Mouse (Mus musculus) cerebellum, adult (tissue): ENCODE data around the gene Pagr1b.
A peak's percentile ranks its signal among the peaks of the same experiment; 100 is the strongest.

Experiments
- ATAC-seq: cut with Nextera tagmentation; 2 replicates; pipeline ENCODE4 v1.9.2; 2017; ENCODE audit warnings: mild to moderate bottlenecking, moderate library complexity, mixed read lengths; ENCODE audit not compliant: insufficient number of reproducible peaks, low FRiP score, low TSS enrichment

Gene Pagr1b

DNA sequence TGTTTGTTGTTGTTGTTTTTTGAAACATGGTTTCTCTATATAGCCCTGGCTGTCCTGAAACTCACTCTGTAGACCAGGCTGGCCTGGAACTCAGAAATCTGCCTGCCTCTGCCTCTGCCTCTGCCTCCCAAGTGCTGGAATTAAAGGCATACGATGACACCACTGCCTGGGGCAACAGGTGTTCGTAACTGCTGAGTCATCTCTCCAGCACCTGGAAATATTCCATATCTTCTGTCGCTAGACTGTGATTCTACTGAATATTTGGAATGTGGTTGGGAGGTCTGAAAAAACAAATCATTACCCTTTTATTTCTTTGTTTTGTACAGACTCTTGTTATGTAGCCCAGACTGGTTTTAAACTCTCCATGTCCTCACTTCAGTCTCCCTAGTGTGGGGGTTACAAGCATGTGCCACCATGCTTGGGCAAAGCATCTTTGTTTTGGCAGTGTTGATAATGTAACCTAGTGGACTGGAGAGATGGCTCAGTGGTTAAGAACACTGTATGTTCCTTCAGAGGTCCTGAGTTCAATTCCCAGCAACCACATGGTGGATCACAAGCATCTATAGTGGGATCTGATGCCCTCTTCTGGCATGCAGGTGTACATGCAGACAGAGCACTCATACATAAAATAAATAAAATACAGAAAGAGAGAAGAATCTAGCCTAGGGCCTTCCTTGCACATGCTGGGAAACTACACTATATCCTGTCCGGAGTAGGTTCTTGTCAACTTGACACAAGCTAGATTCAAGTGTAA, 12.0 kb downstream of the Pagr1b start:
- ATAC-seq, result no peak

DNA sequence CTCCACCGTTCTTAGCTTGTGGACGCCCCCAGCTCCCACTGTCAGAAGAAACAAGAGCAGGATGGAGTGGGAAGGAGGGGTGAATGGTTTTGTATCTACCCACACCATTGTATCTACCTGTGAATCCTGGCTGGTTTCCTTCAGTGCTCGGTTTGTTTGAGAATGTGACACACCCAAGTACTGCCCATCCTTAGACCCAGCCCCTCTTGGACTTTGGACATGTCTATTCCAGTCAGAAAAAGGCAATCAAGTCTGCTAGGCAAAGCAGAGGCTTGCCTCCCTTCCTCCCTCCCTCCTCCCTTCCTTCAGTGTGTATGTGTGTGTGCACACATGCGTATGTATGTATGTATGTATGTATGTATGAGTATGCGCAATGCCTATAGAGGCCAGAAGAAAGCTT, 12.7 kb downstream of the Pagr1b start:
- no peak for ATAC-seq

DNA sequence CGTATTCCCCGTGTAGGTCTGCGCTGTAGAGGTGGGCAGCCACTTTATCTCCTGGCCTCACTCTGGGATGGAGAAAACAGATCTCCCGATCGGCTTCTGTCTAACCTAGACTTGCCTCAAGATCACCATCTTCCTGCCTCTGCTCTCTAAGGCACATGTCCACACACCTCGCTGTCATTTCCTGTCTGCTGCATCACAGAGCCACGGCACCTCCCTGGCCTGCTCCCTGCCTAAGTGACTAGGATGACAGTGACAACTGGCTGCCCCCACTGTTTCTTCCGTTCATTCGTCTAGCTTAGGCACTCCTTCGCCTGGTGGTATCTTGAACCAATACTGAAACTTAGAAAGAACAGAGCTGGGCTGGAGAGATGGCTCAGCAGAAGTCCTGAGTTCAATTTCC, 16.7 kb downstream of the Pagr1b start:
- no peak for ATAC-seq

DNA sequence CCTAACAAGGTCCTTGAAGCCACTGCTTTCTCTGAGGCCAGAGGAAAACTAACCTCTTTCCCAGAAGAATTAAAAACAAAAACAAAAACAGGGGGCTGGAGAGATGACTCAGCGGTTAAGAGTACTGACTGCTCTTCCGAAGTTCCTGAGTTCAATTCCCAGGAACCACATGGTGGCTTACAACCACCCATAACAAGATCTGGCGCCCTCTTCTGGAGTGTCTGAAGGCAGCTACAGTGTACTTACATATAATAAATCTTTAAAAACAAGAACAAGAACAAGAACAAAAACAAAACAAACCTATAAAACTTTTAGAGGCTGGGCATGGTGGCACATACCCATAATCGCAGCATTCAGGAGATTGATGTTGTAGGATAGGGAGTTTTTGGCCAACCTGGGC, 19.8 kb downstream of the Pagr1b start:
- no peak for ATAC-seq

DNA sequence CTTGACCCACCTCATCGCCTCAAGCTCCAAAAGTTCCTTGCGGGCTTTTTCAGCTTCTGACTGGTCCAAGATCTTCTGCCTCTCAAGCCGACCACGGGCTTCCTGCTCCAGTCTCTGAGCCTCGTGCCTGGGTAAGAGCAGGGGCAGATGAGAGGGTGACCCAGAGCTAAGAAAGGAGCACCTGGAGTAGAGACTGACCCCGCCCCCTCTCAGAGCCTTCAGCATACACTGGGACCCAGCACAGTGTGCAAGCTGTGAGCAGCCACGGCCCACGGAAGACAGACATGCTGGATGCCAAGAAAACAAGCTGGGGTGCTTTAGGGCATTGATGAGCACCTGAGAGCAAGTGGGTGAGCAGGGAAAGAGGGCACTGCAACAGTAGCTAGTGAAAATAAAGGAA, 27.5 kb downstream of the Pagr1b start:
- no peak for ATAC-seq

DNA sequence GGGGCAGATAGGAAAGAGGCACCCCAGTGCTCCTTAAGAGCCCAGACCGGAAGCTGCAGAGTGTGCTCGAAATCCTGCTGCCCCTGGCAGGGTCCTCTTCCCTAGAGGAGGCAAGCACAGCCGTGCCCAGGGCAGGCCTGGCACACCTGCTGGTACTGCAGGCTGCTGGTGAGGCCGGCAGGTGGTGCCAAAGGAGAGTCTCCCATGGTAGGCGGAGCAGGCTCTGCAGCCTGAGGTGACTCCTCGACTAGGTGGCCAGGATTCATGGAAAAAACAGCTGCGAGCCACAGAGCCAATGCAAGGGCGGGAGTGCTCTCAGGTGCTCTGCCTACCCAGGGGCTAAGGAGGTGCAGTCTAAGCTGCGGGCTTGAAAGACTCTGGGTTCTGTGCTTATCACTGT, 30.0 kb downstream of the Pagr1b start:
- ATAC-seq, result peak; percentile 81

DNA sequence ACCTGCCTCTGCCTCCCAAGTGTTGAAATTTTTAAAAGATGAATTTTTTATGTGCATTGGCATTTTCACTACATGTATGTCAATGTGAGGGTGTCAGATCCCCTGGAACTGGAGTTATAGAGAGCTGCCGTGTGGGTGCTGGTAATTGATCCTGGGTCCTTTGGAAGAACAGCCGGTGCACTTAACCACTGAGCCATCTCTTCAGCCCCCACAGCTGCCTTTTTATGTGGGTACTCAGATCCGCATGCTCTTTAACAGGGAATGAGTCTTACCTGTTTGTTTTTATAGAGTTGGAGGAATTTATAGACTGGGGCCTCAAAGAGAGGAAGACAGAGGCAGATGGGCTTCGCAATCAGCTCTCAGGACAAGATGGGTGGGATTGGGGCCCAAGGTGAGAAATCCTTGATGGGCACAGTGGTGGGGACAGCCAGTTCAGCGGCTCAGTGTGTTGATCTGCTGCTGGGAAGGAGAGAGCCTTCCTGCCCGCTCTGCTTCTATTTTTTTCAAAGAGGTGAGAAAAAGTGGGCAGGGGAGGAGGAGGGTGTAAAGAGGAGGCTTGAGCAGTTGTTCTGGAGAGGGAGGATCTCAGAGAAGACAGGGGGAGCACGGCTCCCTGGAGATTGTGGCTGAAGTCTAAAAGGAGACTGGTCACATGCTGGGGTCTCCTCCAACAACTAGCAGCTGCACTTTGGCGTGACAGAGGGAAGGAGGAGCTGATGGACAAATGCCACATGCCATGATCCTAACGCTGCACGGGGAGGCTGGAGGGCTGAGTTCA, 31.4 kb downstream of the Pagr1b start:
- no peak for ATAC-seq

DNA sequence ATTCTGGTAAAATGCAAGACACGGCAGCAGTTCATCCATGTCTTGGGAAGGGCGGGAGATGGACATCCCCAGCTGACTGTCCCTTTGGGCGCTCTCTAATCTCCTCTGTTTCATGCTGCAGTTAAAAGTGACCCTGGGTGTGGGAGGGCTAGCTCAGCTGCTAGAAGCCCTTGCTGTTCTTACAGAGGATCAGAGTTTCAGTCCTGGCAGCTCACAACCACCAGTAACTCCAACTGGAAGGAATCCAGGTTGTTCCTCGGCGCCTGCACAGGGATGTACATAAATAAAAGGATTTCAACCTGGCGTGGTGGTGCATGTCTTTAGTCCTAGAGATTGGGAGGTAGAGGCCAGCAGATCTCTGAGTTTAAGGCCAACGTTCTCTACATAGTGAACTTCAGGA, 33.2 kb downstream of the Pagr1b start:
- ATAC-seq, result no peak

DNA sequence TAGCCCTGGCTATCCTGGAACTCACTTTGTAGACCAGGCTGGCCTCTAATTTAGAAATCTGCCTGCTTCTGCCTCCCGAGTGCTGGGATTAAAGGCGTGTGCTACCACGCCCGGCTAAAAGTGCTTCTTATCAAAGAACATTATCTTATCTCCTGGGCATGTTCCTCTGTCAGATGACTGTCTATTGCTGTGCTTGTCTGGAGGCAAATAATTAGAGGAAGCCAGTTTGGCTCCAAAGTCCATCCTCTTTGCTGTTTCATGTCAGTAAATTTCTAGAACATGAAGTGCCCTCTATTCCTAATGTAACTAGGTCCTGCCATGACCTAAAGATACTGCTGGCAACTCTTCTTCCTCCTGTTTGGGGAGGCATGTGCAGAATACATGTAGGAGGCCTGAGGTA, 34.2 kb downstream of the Pagr1b start:
- ATAC-seq, result no peak

DNA sequence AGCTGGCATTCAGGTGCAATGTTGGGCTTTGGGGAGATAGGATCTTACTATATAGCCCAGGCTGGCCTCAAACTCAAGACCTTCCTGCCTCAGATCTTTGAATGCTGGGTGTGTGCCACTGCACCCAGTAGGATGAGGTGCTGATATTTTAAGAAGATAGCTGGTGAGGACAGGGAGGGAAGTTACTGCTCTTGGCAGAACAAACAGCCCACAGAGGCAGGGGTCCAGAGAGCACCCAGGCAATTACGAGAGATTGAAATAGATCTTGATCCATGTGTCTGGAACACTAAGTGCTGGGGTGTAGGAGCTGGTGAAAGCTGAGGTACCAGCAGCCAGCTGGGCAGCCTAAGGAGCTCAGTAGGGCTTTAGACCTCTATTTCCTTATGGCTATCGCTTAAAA, 34.7 kb downstream of the Pagr1b start:
- ATAC-seq, result no peak

DNA sequence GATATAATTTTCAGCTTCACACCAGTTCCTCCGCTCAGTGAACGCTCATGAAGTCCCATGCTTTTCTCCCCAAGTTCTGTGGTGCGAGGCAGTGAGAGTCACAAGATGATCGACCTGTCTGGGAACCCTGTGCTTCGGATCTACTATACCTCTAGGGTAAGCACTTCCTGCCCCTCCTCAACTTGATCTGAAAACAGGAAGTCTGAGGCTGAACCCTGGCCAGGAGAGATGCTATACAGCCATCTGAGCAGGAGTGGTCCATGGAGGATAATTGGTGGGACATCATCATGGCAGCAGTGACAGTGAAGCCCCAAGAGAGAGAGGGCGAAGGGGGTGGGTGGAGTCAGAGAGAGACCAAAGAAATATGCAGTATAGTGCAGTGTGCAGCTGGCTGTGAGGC, 37.4 kb downstream of the Pagr1b start:
- no peak for ATAC-seq

DNA sequence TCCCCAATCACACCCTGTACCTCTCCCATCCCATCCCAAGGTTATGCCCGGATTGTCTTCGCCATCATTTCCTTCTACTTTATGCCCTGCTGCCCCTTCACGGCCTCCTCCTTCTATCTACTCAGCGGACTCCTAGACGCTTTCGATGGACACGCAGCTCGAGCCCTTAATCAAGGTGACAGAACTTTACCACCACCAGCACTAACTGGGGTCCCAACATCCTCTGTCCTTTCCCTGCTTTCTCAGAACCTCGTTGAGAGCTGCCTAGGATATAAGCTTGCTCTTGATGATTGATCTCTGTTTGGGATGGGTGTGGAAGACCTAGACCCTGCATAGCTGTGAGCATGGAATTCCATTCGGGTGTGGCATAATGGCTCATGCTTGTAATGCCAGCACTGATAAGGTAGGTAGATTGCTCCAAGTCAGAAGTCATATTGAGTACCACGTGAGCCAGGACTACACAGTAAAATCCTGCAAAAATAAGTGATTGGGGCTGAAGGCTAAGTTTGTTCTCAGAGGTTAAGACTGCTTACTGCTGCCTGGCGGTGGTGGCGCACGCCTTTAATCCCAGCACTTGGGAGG, 39.3 kb downstream of the Pagr1b start:
- no peak for ATAC-seq

DNA sequence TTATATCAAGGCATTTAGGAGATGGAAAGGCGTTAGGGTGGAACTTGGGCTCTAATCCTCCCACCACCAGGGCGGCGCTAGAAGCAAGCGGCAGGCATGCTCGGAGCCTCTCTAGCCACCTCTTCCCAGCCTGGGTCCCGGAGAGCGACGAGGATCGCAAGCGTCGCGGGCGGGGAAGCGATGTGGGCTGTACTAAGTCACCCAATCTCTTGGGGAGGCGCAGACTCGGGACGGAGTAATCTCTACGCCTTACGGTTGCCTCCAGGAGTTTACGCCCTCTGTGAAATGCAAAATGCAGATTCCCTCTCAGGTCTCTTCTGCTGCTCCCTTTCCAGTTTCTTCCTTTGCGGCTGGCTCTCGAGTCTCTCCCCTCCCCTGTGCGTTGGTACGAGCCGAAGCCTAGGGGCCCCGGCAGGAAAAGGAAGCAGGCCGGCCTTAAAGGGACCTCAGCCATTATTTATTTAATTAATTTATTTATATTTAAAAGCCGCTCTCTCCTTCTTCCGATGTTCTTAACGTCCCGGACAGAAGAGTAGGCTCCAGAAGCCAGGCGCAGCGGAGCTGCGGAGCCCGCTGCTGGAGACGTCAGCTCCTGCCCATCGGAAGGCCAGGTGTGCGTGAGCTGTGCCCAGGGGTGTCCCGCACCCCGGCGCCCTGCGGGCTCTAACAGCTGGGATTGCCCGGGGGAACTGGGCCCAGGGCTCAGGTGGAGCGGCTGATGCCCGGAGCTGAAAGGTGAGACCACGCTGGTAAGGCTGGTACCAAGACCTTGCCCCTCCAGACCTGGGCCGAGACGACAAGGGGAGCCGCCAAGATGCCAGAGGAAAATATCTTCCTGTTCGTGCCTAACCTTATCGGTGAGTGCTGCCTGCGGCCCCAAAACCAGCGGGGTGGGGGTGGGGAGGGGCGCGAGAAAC, 40.1 kb downstream of the Pagr1b start, which contains the start of gene Cdiptos:
Cdiptos (minus strand) TSS at position 149 of the 917 bp plus-strand sequence.
- peak; percentile 93 for ATAC-seq

DNA sequence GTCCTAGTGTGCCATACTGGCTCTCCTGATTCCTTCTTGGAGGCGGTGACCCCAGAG, 40.6 kb downstream of the Pagr1b start, which contains the start of gene Cdipt:
Cdipt (plus strand) TSS at position 22 of the 57 bp plus-strand sequence.
- ATAC-seq, result no peak

DNA sequence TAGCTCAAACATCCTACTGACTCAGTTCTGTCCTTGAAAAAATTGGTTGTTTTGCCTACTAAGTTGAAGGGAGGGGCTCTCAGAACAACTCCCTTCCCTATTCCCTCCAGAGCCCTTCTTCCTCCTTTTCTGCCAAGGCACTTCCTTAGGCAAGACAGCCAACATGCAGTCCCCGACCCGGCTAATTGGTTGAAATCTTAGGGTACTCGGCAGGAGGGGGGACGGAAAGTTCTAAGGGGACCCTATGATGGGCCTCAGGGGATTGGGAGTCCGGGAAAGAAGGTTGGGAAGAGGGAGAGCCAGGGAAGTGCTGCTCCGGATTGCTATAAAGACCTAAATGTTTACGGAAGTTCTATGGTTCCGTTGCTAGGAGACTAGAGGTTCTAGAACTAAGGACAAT, 40.8 kb downstream of the Pagr1b start:
- no peak for ATAC-seq

DNA sequence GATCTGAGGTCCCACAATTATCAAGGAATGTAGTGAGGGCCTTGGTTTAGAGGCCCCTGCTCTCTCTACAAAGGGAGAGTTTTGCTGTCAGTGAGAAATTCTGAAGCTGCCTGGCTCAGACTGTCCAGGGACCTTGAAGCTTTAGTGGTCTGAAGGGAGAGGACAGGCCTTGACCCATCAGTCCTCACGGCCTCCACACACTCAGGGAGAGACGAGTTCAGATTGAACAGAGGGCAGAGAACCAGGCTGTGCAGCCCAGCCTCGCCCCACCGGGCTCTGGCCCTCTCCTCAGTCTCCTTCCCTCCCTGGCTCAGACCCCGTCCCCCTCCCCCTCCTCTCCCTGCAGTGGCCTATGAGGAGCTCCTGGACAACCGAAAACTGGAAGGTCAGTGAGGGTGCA, 48.9 kb downstream of the Pagr1b start:
- no peak for ATAC-seq

DNA sequence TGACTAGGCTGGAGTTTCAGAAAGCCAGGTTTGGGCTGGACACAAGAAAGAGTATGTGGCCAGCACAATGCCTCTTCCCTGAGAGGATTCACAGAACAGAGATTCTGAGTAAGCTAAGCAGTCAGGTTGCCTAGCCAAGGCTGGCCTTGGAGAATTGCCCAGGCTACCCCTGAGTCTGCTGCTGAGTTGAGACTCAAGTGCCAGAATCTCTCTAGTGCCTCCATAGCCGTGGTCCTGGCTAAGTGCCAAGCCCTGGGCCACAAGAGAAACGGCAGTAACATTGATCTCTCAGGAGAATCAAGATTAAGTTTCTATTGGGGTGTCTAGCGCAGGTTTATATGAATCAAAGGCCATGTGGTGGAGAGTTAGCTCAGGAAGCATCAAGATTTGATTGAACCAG, 50.7 kb downstream of the Pagr1b start:
- no peak for ATAC-seq

DNA sequence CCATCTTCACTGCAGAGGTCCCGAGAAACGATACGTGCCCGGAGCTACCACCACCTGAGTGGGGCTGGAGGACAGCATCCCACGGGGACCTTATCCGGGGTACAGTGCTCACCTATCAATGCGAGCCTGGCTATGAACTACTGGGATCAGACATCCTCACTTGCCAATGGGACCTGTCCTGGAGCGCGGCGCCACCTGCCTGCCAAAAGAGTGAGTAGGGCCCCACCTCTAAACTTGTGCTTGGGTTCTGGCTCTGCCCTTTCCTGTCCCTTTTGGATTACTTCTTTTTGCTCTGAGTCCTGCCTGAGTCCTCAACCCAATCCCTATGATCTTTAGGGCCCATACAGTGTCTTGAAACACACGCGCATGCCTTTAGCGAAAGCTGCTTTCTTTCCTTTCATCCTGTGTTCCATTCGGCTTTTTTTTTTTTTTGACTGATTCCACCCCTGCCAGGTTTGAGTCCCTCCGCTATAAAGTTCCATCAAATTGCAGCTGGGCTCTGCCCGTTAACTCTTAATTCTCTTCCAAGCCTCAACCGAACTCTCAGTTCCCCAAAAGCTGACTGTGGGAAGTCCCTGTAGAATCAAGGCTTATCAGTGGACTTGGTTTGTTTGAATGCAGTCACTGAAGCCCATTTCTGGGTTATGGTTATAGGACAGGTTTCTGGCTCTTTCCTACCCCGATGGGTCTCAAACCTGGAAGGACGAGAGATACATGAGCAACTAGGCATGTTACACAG, 52.6 kb downstream of the Pagr1b start:
- no peak for ATAC-seq

DNA sequence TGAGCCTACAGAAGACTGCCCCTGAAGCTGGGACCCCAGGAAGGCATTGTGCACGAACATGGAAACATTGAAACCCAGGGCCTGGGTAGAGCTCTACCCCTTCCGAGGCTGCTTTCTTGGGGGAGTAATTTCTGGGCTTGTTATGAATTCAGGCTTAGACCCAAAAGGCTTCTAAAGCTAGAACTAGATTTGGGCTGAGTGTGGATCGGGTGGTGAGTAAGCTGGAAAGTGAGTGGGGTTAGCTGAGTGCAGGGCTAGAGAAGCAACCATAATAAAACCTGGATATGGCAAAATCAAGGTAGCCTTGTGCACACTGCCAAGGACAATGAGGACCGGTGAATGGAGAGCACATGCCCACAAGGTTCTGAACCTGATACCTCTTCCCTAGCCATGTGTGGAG, 54.3 kb downstream of the Pagr1b start:
- no peak for ATAC-seq

DNA sequence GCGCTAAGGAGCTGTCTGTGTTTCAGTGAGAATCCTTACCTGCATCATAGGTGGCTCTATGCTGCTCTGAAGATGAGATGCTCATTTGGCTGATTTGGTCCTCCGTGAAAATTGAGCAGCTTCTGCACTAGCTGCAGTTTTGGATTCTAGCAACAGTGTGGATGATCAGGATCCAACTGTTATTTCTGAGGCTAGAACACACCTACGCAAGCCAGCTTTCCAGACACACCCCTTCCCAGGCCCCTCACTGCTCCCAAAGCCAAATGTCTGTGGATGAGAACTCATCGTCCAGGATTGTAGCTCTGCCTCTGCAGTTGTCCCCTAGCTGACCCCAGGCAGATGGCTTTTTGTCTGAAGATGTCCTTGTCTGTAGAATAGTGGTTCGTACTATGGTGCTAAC, 55.2 kb downstream of the Pagr1b start:
- ATAC-seq, result no peak
